ENCODE assay signal across 7 mouse cellular contexts in genomic region chr11:30025144-30025543, GRCm38 (mm10). TPM values are rescaled to one million over a fixed set of nuclear protein-coding genes. Genes with fewer than 3 reads are reported as not detected.
DNase-seq lines count a peak whose midpoint lies in the region; ATAC-seq and TF ChIP-seq lines count a peak whose summit lies in the region.

No protein-coding gene starts in this region.

- H3K27ac ChIP-seq in lung, embryonic 15.5 days: no peak overlapping the region
- no peak overlapping the region for H3K27ac ChIP-seq in forebrain, embryonic 11.5 days (ENCODE audit: low read depth, low read length)
- no peak overlapping the region for H3K27ac ChIP-seq in limb, embryonic 11.5 days (replicated peaks; ENCODE audit: low read depth, low read length)
- peak overlapping the region; percentile 91 for H3K27ac ChIP-seq in olfactory bulb, adult 2 months (ENCODE audit: insufficient read depth, low read depth, low read length)

- ATAC-seq in lung, embryonic 15.5 days (ENCODE audit: borderline replicate concordance, extremely low read depth, low FRiP score, low TSS enrichment): no peak
- no peak for ATAC-seq in forebrain, embryonic 11.5 days (replicated peaks; ENCODE audit: low FRiP score)
- ATAC-seq in limb, embryonic 11.5 days (ENCODE audit: insufficient number of reproducible peaks, low FRiP score, low TSS enrichment, low read depth): no peak

- H3K4me3 ChIP-seq in lung, embryonic 15.5 days: peak overlapping the region; percentile 57
- H3K4me3 ChIP-seq in forebrain, embryonic 11.5 days (ENCODE audit: low read depth, low read length): peak overlapping the region; percentile 56
- peak overlapping the region; percentile 49 for H3K4me3 ChIP-seq in limb, embryonic 11.5 days (ENCODE audit: low read depth, low read length)
- peak overlapping the region; percentile 74 for H3K4me3 ChIP-seq in olfactory bulb, adult 2 months (ENCODE audit: insufficient read depth, low read depth, low read length)

- H3K9me3 ChIP-seq in lung, embryonic 15.5 days: no peaks in the 10 kb centered on the region
- no peaks in the 10 kb centered on the region for H3K9me3 ChIP-seq in forebrain, embryonic 11.5 days (ENCODE audit: control insufficient read depth, low read length)
- no peaks in the 10 kb centered on the region for H3K9me3 ChIP-seq in limb, embryonic 11.5 days (ENCODE audit: control insufficient read depth, low read length)

- TF ChIP-seq POLR2A in olfactory bulb, adult 2 months (IDR thresholded peaks at IDR 0.05; ENCODE audit: insufficient read depth, low read depth, low read length): no peak

- peaks cover 13% of the 10 kb centered on the region; the same call in 1 of the 2 replicates for H3K4me1 ChIP-seq in lung, embryonic 15.5 days
- 0 out of 2 replicates have a peak, but pooled peaks cover 2% of the 10 kb centered on the region for H3K4me1 ChIP-seq in forebrain, embryonic 11.5 days (replicated peaks; ENCODE audit: control insufficient read depth, insufficient read depth, low read length)
- peaks cover 5% of the 10 kb centered on the region for H3K4me1 ChIP-seq in limb, embryonic 11.5 days (ENCODE audit: control insufficient read depth, insufficient read depth, low read length)
- H3K4me1 ChIP-seq in olfactory bulb, adult 2 months (ENCODE audit: control insufficient read depth, insufficient read depth, low read length): 0 out of 2 replicates have a peak, but pooled peaks cover 2% of the 10 kb centered on the region

- no peak overlapping the region for H3K9ac ChIP-seq in lung, embryonic 15.5 days
- H3K9ac ChIP-seq in forebrain, embryonic 11.5 days (ENCODE audit: low read length): no peak overlapping the region
- H3K9ac ChIP-seq in limb, embryonic 11.5 days (ENCODE audit: low read length): no peak overlapping the region

- no peak for DNase-seq in lung, postnatal 14 days
- no peak for DNase-seq in forebrain, embryonic 11.5 days (ENCODE audit: low spot score)
- DNase-seq in limb, embryonic 11.5 days (ENCODE audit: low spot score): no peak
- no peak for DNase-seq in adrenal gland, adult 2 months
- DNase-seq in left cerebral cortex, adult 18-20 months (ENCODE audit: low spot score in 2 of 2): no peak

- 6% methylated on average over 4 of the region's 4 CpGs for WGBS in lung, embryonic 15.5 days
- 6% methylated on average over 4 of the region's 4 CpGs for WGBS in forebrain, embryonic 11.5 days
- 10% methylated on average over 4 of the region's 4 CpGs for WGBS in limb, embryonic 11.5 days
- 2% methylated on average over 4 of the region's 4 CpGs for WGBS in olfactory bulb, adult 2 months

- no peaks in the 10 kb centered on the region for H3K36me3 ChIP-seq in lung, embryonic 15.5 days
- no peaks in the 10 kb centered on the region for H3K36me3 ChIP-seq in forebrain, embryonic 11.5 days (ENCODE audit: control insufficient read depth, insufficient read depth, low read length)
- H3K36me3 ChIP-seq in limb, embryonic 11.5 days (ENCODE audit: control insufficient read depth, insufficient read depth, low read length): no peaks in the 10 kb centered on the region

- H3K4me2 ChIP-seq in lung, embryonic 15.5 days: peak overlapping the region; percentile 96
- H3K4me2 ChIP-seq in forebrain, embryonic 11.5 days (ENCODE audit: low read depth, low read length, severe bottlenecking): peak overlapping the region; percentile 94
- H3K4me2 ChIP-seq in limb, embryonic 11.5 days (ENCODE audit: low read depth, severe bottlenecking): peak overlapping the region; percentile 92

- peaks cover 23% of the 10 kb centered on the region for H3K27me3 ChIP-seq in lung, embryonic 15.5 days
- peaks cover 10% of the 10 kb centered on the region for H3K27me3 ChIP-seq in forebrain, embryonic 11.5 days (ENCODE audit: control insufficient read depth, insufficient read depth, low read length)
- peaks cover 29% of the 10 kb centered on the region for H3K27me3 ChIP-seq in limb, embryonic 11.5 days (ENCODE audit: control insufficient read depth, insufficient read depth, low read length)

- TF ChIP-seq CTCF in olfactory bulb, adult 2 months (IDR thresholded peaks at IDR 0.05; ENCODE audit: insufficient read depth, low read depth, low read length): no peak

RNA-seq across cellular contexts. Expression of gene Eml6, which starts 0.7 kb away (rescaled TPM):
- polyA plus RNA-seq in lung, embryonic 15.5 days (2015; fragmentation: Nextera tagmentation; extraction: Ambion mirVana): 0.59 and 0.69 TPM in 2 replicates
- polyA plus RNA-seq in forebrain, embryonic 11.5 days (2014; fragmentation: Nextera tagmentation; extraction: Ambion mirVana): 0.76 and 0.87 TPM in 2 replicates
- 0.64 and 1.1 TPM in 2 replicates for polyA plus RNA-seq in limb, embryonic 11.5 days (2014; fragmentation: Nextera tagmentation; extraction: Ambion mirVana)
- polyA plus RNA-seq in olfactory bulb, adult 2 months (2012; ENCODE audit: insufficient read depth, insufficient read length, low replicate concordance, missing spikeins): not detected in 2 replicates
- 1 to 10 TPM; 2.5 to 3.9 TPM for total RNA-seq in adrenal gland, adult 2 months (2021)
- 0.96 and 2.0 TPM in 2 replicates for polyA plus RNA-seq in adrenal gland, adult 2 months (2012; rRNA removed)
- 10 to 100 TPM; 15.9 to 17.7 TPM for total RNA-seq in left cerebral cortex, adult 18-20 months (2021)
